Mouse (Mus musculus) layer of hippocampus, adult 2 months (tissue): ENCODE measurements around the gene Cmbl. TPM values are rescaled to one million over a fixed set of nuclear protein-coding genes. Genes with fewer than 3 reads are reported as not detected.
A peak's percentile ranks its signal among the peaks of the same experiment; 100 is the strongest.

ENCODE experiments used
- DNase-seq, 2 experiments: peaks; one replicate each; pipeline ENCODE4 v3.0.0; 2022; ENCODE audit warnings: low spot score in 2 of 2
- H3K27ac ChIP-seq: fragments of 200-600 bp; 2 replicates; pipeline ENCODE4 v1.8.1; 2022
- H3K4me3 ChIP-seq: fragments of 200-600 bp; 2 replicates; pipeline ENCODE4 v1.8.1; 2022; ENCODE audit warnings: mild to moderate bottlenecking
- CTCF ChIP-seq: fragments of 200-600 bp; conservative IDR thresholded peaks from 2 replicates; pipeline ENCODE4 v1.8.1; 2022; ENCODE audit warnings: antibody characterized with exemption, mild to moderate bottlenecking, moderate library complexity
- total RNA-seq, 2 experiments: library from RNA; stranded (reverse); gene quantifications; 2 replicates each; pipeline ENCODE4 v1.2.3; 2021

Cmbl gene
- total RNA-seq, 2 experiments from 2014 or later, result 12.7 to 12.8 TPM

DNA sequence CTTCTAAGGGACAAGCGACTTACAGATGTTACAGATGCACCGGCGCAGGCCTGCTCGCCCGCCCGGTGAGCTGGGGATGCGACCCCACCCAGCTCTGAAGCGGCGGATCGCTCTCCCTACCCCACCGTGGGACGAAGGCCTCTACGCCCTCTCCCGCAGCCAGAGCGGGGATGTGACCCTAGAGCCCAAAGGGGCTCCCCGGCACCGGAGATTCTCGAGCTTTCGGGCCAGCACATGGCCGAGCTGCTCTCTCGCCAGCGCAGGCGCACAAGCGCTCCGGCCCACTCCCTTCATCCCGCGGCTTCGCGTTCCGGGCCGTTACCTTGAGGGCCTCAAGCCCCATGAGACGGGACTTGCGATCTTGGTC lies 36.1 kb downstream of the Cmbl start:
- TF ChIP-seq CTCF, result no peak
- Histone ChIP-seq H3K4me3 (peak overlapping the region; percentile 73), H3K27ac (peak overlapping the region; percentile 98)
- DNase-seq, result no peak

DNA sequence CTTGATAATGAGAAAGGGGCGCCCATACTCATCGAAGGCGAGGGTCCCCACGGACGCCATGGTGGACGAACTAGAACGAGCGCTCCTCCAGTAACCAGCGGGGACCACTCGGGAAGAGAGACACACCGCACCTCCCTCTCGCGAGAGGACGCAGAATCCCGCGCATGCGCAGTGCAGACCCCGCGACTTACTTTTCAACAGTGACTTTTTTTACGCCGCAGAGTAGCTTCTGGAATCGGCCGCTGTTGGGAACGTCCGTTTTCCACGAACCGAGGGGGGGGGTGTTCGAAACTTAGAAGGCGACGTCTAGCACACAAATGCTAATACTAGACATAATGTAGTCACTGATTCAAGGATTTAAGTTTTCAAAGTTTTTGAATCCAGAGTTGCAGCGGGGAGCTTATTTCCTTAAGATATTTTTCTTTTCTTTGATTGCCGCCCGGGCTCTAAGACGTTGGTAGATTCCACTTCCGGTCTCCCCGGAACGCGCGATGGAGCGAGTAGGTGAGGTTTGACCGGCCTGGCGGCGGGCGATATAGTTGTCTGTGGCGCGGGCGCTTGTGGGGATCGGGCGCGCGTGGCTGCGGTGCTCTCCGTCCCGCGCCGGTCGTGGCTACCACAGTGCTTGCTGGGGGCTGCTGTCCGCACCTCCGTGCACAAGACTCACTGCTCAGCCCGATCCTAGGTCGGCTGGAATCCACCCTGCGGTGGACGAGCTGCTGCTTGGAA lies 36.6 kb downstream of the Cmbl start, which contains the start of the genes Cct5 and Fam173b:
TSS of gene Cct5 (minus strand) at position 159 of the 729 bp plus-strand sequence.
TSS of gene Fam173b (plus strand) at position 207 of the 729 bp plus-strand sequence.
- no peak for TF ChIP-seq CTCF
- peak; percentile 95 to 99 for DNase-seq

DNA sequence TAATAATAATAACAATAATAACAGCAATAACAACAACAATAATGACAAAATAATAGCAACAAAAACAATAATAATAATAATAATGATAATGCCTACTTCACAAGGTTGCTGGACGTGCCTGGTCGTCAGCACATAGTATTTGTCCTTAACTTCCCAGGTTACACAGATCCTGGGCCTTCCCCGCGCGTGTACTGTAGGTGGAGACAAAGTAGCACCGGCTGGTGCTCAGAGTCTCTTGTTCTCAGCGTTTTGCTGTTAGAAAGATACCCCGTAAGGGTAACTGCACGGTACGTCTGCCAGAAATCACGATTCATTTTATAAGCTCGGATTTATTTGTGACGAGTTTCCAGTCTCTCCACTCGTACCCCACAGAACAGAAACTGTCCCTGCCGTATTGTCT lies 37.2 kb downstream of the Cmbl start:
- Histone ChIP-seq H3K4me3 (peak overlapping the region; percentile 73), H3K27ac (peak overlapping the region; percentile 98)
- DNase-seq, result peak in 1 of 2 experiments; percentile 55
- TF ChIP-seq CTCF, result peak; percentile 72

More for the DNA sequence above, 36.6 kb downstream of the Cmbl start, which contains the start of the genes Cct5 and Fam173b:
- H3K27ac ChIP-seq, result peak within 1 kb of the TSS; percentile 98
- H3K4me3 ChIP-seq, result peak within 1 kb of the TSS; percentile 73

DNA sequence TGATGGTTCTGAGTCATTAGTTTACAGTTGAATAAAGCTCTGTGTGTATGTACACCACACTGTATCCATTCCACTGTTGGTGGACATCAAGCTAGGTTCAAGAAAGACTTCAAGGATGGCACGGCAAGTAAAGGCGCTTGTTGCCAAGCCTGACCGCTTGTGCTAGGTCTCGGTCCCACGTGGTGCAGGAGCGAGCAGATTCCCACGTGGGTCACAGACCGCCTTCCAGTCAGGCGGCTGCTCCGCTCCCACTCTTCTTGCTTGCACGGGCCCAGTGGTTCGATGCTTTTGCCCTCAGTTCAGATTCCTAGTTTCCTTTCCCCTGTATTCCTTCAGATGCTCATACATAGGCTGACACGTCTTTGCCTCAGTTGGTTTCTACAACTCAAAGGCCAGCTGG lies 37.9 kb downstream of the Cmbl start:
- no peak for TF ChIP-seq CTCF
- H3K27ac ChIP-seq, result peak overlapping the region; percentile 98
- DNase-seq, result no peak
- no peak overlapping the region for H3K4me3 ChIP-seq

DNA sequence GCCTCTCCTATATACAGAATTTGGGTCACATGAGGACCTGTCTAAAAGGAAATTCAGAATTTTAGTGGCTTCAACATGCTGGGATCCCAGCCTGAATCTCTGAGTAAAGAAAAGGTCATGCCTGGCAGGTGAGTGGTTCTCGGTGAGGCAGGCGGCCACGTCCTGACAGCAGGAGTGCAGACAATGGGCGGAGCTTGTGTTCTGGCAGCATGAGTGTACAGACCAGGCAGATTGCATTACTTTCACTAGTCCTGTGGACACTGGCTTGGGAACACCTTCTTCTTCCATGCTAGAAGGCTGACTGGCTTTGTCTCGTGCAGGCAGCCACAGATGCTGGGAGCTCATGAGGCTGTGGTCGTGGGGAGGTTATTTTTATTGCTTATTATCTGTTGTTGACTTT lies 41.6 kb downstream of the Cmbl start:
- H3K27ac ChIP-seq, result no peak overlapping the region
- TF ChIP-seq CTCF, result no peak
- H3K4me3 ChIP-seq, result no peak overlapping the region
- no peak for DNase-seq

DNA sequence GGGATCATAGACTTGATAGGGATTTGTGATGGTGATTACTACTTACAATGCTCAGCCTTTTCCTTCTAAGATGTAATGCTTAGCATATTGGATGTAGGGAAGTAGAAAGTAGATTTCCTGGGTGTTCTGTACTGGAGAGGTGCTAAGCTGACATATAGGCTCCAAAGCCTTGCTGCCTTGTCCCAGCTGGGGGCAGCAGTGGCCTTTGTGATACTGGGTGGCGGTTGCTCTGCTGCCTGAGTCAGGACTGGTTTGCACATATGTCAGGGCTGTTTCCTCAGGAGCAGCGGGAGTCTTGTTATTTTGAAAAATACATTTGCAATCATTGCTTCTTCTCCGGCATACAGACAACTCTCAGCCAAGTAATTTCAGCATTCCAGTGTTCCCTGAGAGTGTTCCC lies 45.8 kb downstream of the Cmbl start:
- no peak overlapping the region for H3K4me3 ChIP-seq
- TF ChIP-seq CTCF, result peak; percentile 80
- DNase-seq, result peak in 1 of 2 experiments; percentile 41
- no peak overlapping the region for H3K27ac ChIP-seq

DNA sequence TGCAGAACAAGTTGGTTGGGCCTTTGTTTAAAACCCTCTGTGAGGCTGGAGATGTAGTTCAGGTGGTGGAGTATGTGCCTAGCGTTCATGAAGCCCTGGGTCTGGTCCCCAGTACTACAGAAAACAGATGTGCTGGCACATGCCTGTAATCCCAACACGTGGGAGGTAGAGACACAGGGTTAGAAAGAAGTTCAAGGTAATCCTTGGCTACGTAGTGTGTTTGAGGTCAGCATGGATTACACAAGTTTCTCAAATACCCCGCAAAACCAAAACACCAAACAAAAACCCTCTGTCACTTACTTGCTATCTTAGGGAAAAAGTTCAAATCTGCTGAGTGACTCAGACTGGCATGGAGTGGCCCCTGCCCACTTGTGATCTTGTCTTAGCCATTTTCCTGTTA lies 46.8 kb downstream of the Cmbl start:
- DNase-seq, result no peak
- Histone ChIP-seq H3K4me3 (no peak overlapping the region), H3K27ac (no peak overlapping the region)
- TF ChIP-seq CTCF, result no peak

DNA sequence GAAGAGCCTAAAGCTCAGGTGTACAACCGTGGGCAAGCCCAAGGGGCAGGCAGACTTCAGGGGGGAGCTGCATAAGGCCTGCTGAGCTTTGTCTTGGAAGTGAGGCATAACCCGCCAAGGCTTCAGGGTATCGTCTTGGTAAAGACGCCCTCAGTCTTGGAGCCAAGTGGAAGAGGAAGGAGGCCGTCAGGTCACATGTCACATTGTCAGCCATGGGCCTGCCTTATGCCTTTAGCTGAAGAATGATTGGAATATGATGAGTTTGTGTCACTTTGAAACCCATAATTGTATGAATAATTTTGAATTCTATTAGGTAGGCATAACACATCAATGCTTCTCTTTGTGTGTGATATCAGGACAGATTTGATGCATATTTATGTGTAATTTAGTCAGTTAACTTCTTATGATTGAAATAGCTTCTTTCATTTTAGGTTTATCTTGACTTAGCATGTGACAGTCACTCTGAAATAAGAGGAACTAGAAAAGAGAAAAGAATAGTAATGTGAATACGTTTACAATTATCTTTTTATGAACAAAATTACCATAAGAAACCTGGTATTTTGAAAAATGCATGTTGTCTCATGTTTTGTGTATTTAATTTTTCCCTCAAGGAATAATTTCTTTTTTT lies 48.8 kb downstream of the Cmbl start:
- no peak overlapping the region for H3K27ac ChIP-seq
- no peak for DNase-seq
- H3K4me3 ChIP-seq, result no peak overlapping the region
- no peak for TF ChIP-seq CTCF

DNA sequence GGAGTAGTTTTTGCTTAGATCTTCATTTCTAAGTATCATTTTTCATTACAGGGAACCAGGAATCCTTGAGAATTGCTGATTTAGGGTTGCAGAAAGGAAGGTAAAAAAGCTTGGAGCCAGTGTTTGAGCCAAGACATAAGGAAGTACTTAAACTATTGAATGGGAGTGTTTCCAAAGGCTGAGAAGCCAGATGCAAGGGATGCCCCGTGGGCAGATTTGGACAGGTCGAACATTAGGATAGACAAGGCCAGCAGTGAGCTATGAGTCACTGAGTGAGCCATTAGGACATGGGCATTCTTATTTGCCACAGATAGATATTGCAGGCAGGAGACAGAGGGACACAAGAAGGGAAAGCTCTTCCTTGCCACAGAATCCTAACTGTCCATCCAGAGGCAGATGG lies 49.5 kb downstream of the Cmbl start:
- Histone ChIP-seq H3K4me3 (no peak overlapping the region), H3K27ac (no peak overlapping the region)
- no peak for TF ChIP-seq CTCF
- DNase-seq, result no peak

DNA sequence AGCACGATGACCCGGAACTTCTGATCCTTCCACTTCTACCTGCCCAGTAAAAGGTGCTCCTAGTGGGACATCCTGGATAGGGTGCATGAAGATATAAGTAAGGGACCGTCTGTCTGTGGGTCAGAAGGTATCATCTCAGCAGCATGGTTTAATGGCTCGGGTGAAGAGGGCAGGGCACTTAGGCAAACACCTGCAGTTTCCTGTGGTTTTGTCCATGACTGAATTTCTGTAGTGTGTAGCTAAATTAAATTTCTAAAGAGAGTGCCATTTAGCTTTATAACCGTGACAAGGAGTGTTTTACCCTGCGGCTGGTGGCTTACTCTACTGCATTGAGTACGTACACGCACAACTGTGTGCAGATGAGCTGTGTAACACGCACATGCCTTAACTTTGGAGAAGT lies 52.1 kb downstream of the Cmbl start:
- no peak for DNase-seq
- no peak overlapping the region for H3K4me3 ChIP-seq
- TF ChIP-seq CTCF, result no peak

DNA sequence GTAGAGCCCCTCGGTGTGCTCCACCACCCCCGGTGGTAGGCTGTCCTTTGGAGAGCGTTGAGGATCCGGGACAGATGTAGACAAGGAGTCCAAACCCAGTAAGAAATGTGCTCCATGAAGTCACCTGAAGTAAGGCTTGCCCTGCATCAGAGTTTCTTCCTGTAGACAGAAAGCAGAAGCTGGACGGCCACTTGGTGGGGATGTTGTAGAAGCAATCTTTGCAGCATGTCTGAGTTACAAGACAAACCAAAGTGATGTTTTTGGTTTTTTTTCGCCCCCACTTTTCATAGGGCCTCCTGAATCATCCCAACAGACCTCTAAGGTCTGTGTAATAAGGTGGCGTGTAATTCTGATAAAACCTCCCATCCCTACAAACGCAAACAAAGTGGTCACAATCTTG lies 54.3 kb downstream of the Cmbl start:
- H3K4me3 ChIP-seq, result no peak overlapping the region
- H3K27ac ChIP-seq, result no peak overlapping the region
- peak; percentile 71 for TF ChIP-seq CTCF
- peak in 1 of 2 experiments; percentile 51 for DNase-seq

More for the DNA sequence above, 52.1 kb downstream of the Cmbl start:
- H3K27ac ChIP-seq, result no peak overlapping the region

DNA sequence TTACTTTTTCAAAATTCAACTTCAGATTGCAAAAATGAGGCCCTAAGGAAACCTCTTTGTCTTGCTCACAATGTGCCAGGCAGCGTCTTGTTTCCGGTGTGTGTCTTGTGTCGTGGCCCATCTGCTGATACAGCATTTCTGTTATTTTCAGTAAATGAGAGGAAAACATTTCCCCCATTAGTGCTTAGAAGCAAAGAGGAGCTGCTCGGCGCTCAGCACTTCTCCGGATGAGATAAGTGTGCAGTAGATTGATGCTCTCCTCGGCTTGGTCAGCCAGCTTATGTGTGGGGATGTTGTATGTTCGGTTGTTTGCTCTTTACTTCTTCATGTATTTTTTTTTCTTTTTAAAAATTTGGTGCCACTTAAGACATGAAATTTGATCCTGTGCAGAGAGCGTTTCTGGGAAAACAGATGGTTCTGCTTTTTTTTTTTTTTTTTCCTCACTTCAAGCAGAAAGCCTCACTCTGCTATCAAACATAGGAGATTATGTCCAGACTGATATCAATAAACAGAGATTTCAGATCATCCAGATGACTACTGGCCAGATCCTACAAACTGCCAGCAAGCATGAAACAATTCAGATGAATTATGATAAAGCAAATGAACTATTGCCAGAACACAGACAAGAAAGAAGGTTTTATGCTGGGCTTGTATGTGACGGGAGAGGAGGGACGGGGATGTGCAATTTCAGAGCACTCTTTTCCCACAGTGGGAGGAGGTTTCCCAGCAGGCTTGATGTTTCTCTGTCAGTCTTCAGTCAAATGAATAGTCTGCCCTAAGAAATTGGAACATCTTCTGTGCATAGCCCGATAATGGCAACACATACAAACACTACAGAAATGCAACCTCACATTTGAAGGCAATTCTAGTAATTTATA lies 62.3 kb downstream of the Cmbl start:
- H3K4me3 ChIP-seq, result no peak overlapping the region
- DNase-seq, result no peak
- peak overlapping the region; percentile 68 for H3K27ac ChIP-seq
- no peak for TF ChIP-seq CTCF

DNA sequence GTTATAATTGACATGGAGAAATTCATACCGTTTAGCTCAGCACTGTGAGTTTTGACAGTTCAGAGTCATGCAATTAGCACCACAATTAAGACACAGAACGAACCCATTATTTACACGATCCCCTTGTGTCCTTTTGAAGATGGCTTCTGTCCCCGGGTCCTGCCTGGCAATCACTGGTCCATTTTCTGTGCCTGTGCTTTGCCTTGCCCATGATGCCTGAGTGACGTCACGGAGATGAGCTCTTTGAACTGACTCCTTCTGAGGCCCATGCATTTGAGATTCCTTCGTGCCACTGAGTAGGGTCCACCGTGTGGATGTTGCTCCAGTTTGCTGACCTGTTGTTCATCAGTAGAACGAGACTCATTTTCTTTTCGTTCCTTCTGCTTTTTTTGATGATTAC lies 63.0 kb downstream of the Cmbl start:
- no peak for TF ChIP-seq CTCF
- peak overlapping the region; percentile 68 for H3K27ac ChIP-seq
- no peak overlapping the region for H3K4me3 ChIP-seq
- no peak for DNase-seq
